Comparison of ENCODE assay signal across 8 mouse cellular contexts in genomic region chr3:30792737-30793402, GRCm38 (mm10). TPM values are rescaled to one million over a fixed set of nuclear protein-coding genes. Genes with fewer than 3 reads are reported as not detected.
DNase-seq lines count a peak whose midpoint lies in the region; ATAC-seq and TF ChIP-seq lines count a peak whose summit lies in the region.

Gene Sec62 (plus strand): TSS chr3:30792875.

- peak within 1 kb of the TSS; percentile 96 for H3K4me3 ChIP-seq in forebrain, embryonic 10.5 days
- peak within 1 kb of the TSS; percentile 100 for H3K4me3 ChIP-seq in heart, embryonic 15.5 days
- peak within 1 kb of the TSS; percentile 98 to 100 for H3K4me3 ChIP-seq in liver, embryonic 14.5 days (ENCODE audit: insufficient read depth in 1 of 2, low read depth in 2 of 2, low read length in 2 of 2)
- peak within 1 kb of the TSS; percentile 87 for H3K4me3 ChIP-seq in neural tube, embryonic 11.5 days (ENCODE audit: low read depth, low read length)
- H3K4me3 ChIP-seq in stomach, postnatal 0 days (ENCODE audit: low read depth, low read length) = peak within 1 kb of the TSS; percentile 98

- peak within 1 kb of the TSS; percentile 98 for H3K27ac ChIP-seq in forebrain, embryonic 10.5 days
- H3K27ac ChIP-seq in heart, embryonic 15.5 days = peak within 1 kb of the TSS; percentile 92
- H3K27ac ChIP-seq in liver, embryonic 14.5 days = peak within 1 kb of the TSS; percentile 78
- H3K27ac ChIP-seq in neural tube, embryonic 11.5 days (ENCODE audit: low read depth, low read length) = peak within 1 kb of the TSS; percentile 87
- H3K27ac ChIP-seq in stomach, postnatal 0 days (replicated peaks) = peak within 1 kb of the TSS; percentile 92

- H3K27me3 ChIP-seq in forebrain, embryonic 10.5 days (ENCODE audit: poor library complexity, severe bottlenecking) = no peaks in the 10 kb centered on the region
- no peaks in the 10 kb centered on the region for H3K27me3 ChIP-seq in heart, embryonic 15.5 days
- no peaks in the 10 kb centered on the region for H3K27me3 ChIP-seq in liver, embryonic 14.5 days (ENCODE audit: control insufficient read depth, insufficient read depth, low read length)
- no peaks in the 10 kb centered on the region for H3K27me3 ChIP-seq in neural tube, embryonic 11.5 days (ENCODE audit: control insufficient read depth, insufficient read depth, low read length)
- no peaks in the 10 kb centered on the region for H3K27me3 ChIP-seq in stomach, postnatal 0 days (ENCODE audit: control insufficient read depth, insufficient read depth, low read length)

- under 1% methylated on average over 61 of the region's 62 CpGs for WGBS in forebrain, embryonic 10.5 days
- WGBS in heart, embryonic 15.5 days = under 1% methylated on average over 62 of the region's 62 CpGs
- under 1% methylated on average over 61 of the region's 62 CpGs for WGBS in liver, embryonic 14.5 days (ENCODE audit: insufficient replicate concordance)
- WGBS in neural tube, embryonic 11.5 days = under 1% methylated on average over 47 of the region's 62 CpGs
- WGBS in stomach, postnatal 0 days = under 1% methylated on average over 61 of the region's 62 CpGs

- no peak; the same call in 1 of the 2 replicates for TF ChIP-seq CTCF in liver, embryonic 14.5 days (IDR thresholded peaks at IDR 0.05; ENCODE audit: low read depth)
- peak; percentile 28; the same call in 1 of the 2 replicates for TF ChIP-seq CTCF in stomach, postnatal 0 days (IDR thresholded peaks at IDR 0.05; ENCODE audit: low read depth)

- H3K9me3 ChIP-seq in forebrain, embryonic 10.5 days = no peaks in the 10 kb centered on the region; the same call in 1 of the 2 replicates
- H3K9me3 ChIP-seq in heart, embryonic 15.5 days (replicated peaks) = no peaks in the 10 kb centered on the region
- H3K9me3 ChIP-seq in liver, embryonic 14.5 days (ENCODE audit: control insufficient read depth, low read length) = no peaks in the 10 kb centered on the region
- no peaks in the 10 kb centered on the region for H3K9me3 ChIP-seq in neural tube, embryonic 11.5 days (ENCODE audit: control insufficient read depth, low read length)
- no peaks in the 10 kb centered on the region for H3K9me3 ChIP-seq in stomach, postnatal 0 days (ENCODE audit: control insufficient read depth, low read length)

- TF ChIP-seq EP300 in liver, embryonic 14.5 days (IDR thresholded peaks at IDR 0.05; ENCODE audit: low read depth) = peak; percentile 71
- peak; percentile 98 for TF ChIP-seq EP300 in stomach, postnatal 0 days (optimal IDR thresholded peaks at IDR 0.05)

- H3K9ac ChIP-seq in heart, embryonic 15.5 days = peak within 1 kb of the TSS; percentile 98
- H3K9ac ChIP-seq in liver, embryonic 14.5 days (replicated peaks) = peak within 1 kb of the TSS; percentile 98
- peak within 1 kb of the TSS; percentile 98 for H3K9ac ChIP-seq in neural tube, embryonic 11.5 days (ENCODE audit: low read length)
- H3K9ac ChIP-seq in stomach, postnatal 0 days (ENCODE audit: low read length) = peak within 1 kb of the TSS; percentile 99

- H3K36me3 ChIP-seq in forebrain, embryonic 10.5 days (replicated peaks) = no peaks in the 10 kb centered on the region
- H3K36me3 ChIP-seq in heart, embryonic 15.5 days = no peaks in the 10 kb centered on the region
- no peaks in the 10 kb centered on the region for H3K36me3 ChIP-seq in liver, embryonic 14.5 days (replicated peaks; ENCODE audit: control insufficient read depth, insufficient read depth, low read depth)
- no peaks in the 10 kb centered on the region for H3K36me3 ChIP-seq in neural tube, embryonic 11.5 days (ENCODE audit: control insufficient read depth, insufficient read depth, low read length)
- no peaks in the 10 kb centered on the region for H3K36me3 ChIP-seq in stomach, postnatal 0 days (ENCODE audit: control insufficient read depth, insufficient read depth, low read length)

- peak; percentile 83 for DNase-seq in c-Kit-negative CD71-positive TER-119-positive erythroid progenitor cells, embryonic 14.5 days (ENCODE audit: low read depth, low spot score)
- peak; percentile 93 for DNase-seq in forebrain, embryonic 10.5 days (ENCODE audit: extremely low spot score, low spot score)
- DNase-seq in kidney, postnatal 25 days = peak; percentile 94 to 96
- peak; percentile 79 to 84 (median 82) for DNase-seq in liver, embryonic 14.5 days (ENCODE audit: low read depth in 3 of 3, low spot score in 3 of 3)
- peak; percentile 95 for DNase-seq in neural tube, embryonic 11.5 days (ENCODE audit: low spot score)
- DNase-seq in stomach, postnatal 0 days (ENCODE audit: low spot score) = peak; percentile 93

- ATAC-seq in CD4-positive, CD25-positive, alpha-beta regulatory T cell, adult 4 months = peak; percentile 89
- peak; percentile 94 for ATAC-seq in heart, embryonic 15.5 days (replicated peaks; ENCODE audit: insufficient number of reproducible peaks, insufficient read depth, low FRiP score, low read depth)
- peak; percentile 92 for ATAC-seq in liver, embryonic 14.5 days (ENCODE audit: insufficient read depth)
- peak; percentile 98 for ATAC-seq in neural tube, embryonic 11.5 days (ENCODE audit: insufficient read depth, low FRiP score, low TSS enrichment)
- peak; percentile 97 for ATAC-seq in stomach, postnatal 0 days (ENCODE audit: low FRiP score, low TSS enrichment)

- H3K4me2 ChIP-seq in heart, embryonic 15.5 days = peak within 1 kb of the TSS; percentile 70
- peak within 1 kb of the TSS; percentile 68 for H3K4me2 ChIP-seq in liver, embryonic 14.5 days (ENCODE audit: low read depth)
- H3K4me2 ChIP-seq in neural tube, embryonic 11.5 days (ENCODE audit: low read depth) = peak within 1 kb of the TSS; percentile 46
- peak within 1 kb of the TSS; percentile 81 for H3K4me2 ChIP-seq in stomach, postnatal 0 days (replicated peaks; ENCODE audit: low read depth)

- peaks cover 17% of the 10 kb centered on the region for H3K4me1 ChIP-seq in forebrain, embryonic 10.5 days
- H3K4me1 ChIP-seq in heart, embryonic 15.5 days (replicated peaks) = peaks cover 4% of the 10 kb centered on the region; the same call in 1 of the 2 replicates
- peaks cover 5 to 7% of the 10 kb centered on the region in 2 experiments; a peak in 3 of 4 replicates for H3K4me1 ChIP-seq in liver, embryonic 14.5 days (replicated peaks; ENCODE audit: control insufficient read depth in 2 of 2, insufficient read depth in 2 of 2, low read length in 1 of 2)
- peaks cover 3% of the 10 kb centered on the region; the same call in 1 of the 2 replicates for H3K4me1 ChIP-seq in neural tube, embryonic 11.5 days (ENCODE audit: control insufficient read depth, insufficient read depth, low read length)
- H3K4me1 ChIP-seq in stomach, postnatal 0 days (replicated peaks; ENCODE audit: control insufficient read depth, insufficient read depth) = 0 out of 2 replicates have a peak, but pooled peaks cover 2% of the 10 kb centered on the region

RNA-seq across cellular contexts. Expression of gene Sec62, which starts in this region (rescaled TPM):
- polyA plus RNA-seq in CD4-positive, CD25-positive, alpha-beta regulatory T cell, adult 4 months (2017; shearing (Covaris generic)) = 100 to 1,000 TPM in 1 of 2 experiments, 10 to 100 TPM in 1; 51.5 to 103 TPM
- 49.8 and 56.5 TPM in 2 replicates for polyA plus RNA-seq in forebrain, embryonic 10.5 days (2016; fragmentation: Nextera tagmentation; extraction: Ambion mirVana)
- 42.9 and 71.3 TPM in 2 replicates for polyA plus RNA-seq in heart, embryonic 15.5 days (2015; fragmentation: Nextera tagmentation; extraction: Ambion mirVana)
- polyA plus RNA-seq in liver, embryonic 14.5 days (2012; rRNA removed) = 16.3 and 24.4 TPM in 2 replicates
- polyA plus RNA-seq in liver, embryonic 14.5 days (2014; fragmentation: Nextera tagmentation; extraction: Ambion mirVana) = 57.7 and 57.8 TPM in 2 replicates
- 60.8 and 68.5 TPM in 2 replicates for polyA plus RNA-seq in neural tube, embryonic 11.5 days (2014; fragmentation: Nextera tagmentation; extraction: Ambion mirVana)
- polyA plus RNA-seq in stomach, postnatal 0 days (2015; fragmentation: Nextera tagmentation; extraction: Ambion mirVana) = 106 and 118 TPM in 2 replicates

Comparison
In these comparisons a context has a peak if more than half of its experiments do, and no peak if none do; other contexts are left out.
1. Peak in every context shown above with its lines: DNase-seq, ATAC-seq, H3K4me3 ChIP-seq and H3K27ac ChIP-seq.